Mouse (Mus musculus) midbrain, embryonic 10.5 days (tissue): ENCODE data around the gene Slc9b1. TPM values are rescaled to one million over a fixed set of nuclear protein-coding genes. Genes with fewer than 3 reads are reported as not detected.

ENCODE experiments used
- DNase-seq: peaks from one replicate; pipeline ENCODE4 v3.0.0-alpha.2; 2017; ENCODE audit warnings: low spot score
- H3K27ac ChIP-seq: fragments of 300-500 bp; sonication (generic); replicated peaks from 2 replicates; pipeline ENCODE4 v1.5.1; 2016; ENCODE audit warnings: mild to moderate bottlenecking
- H3K27me3 ChIP-seq: fragments of 300-500 bp; sonication (generic); 2 replicates; pipeline ENCODE4 v1.6.1; 2016; ENCODE audit warnings: low read depth, mild to moderate bottlenecking; ENCODE audit not compliant: poor library complexity, severe bottlenecking
- H3K36me3 ChIP-seq: fragments of 300-500 bp; sonication (generic); 2 replicates; pipeline ENCODE4 v1.6.1; 2016; ENCODE audit warnings: mild to moderate bottlenecking, moderate library complexity
- H3K4me1 ChIP-seq: fragments of 300-500 bp; sonication (generic); 2 replicates; pipeline ENCODE4 v1.6.1; 2016
- H3K4me3 ChIP-seq: fragments of 300-500 bp; sonication (generic); 2 replicates; pipeline ENCODE4 v1.5.1; 2016; ENCODE audit warnings: mild to moderate bottlenecking, moderate library complexity
- H3K9me3 ChIP-seq: fragments of 300-500 bp; sonication (generic); replicated peaks from 2 replicates; pipeline ENCODE4 v1.6.1; 2016; ENCODE audit warnings: mild to moderate bottlenecking
- WGBS: fragments of 180-500 bp; shearing (Covaris S2); methylation state at CpG from one replicate; pipeline ENCODE4 v1.1.7; 2016; 5-methylcytosine and 5-hydroxymethylcytosine counted together
- polyA plus RNA-seq: library from polyadenylated mRNA; unstranded; fragments of >200 nt; fragmentation: Nextera tagmentation; extraction: Ambion mirVana; gene quantifications from 2 replicates; pipeline ENCODE4 v1.2.1, GENCODE M21; 2016

Gene Slc9b1
- polyA plus RNA-seq: 0.14 and 0.19 TPM in 2 replicates

GRCm38 (mm10) chr3:135347739-135348264 is at the start of gene Slc9b1:
Gene Slc9b1 (plus strand): TSS chr3:135348029.
- 78% methylated on average over 14 of the region's 14 CpGs for WGBS
- Histone ChIP-seq H3K4me1 (no peaks in the 10 kb centered on the region), H3K4me3 (no peak within 1 kb of the TSS), H3K27me3 (no peaks in the 10 kb centered on the region), H3K9me3 (no peaks in the 10 kb centered on the region), H3K27ac (no peak within 1 kb of the TSS), H3K36me3 (no peaks in the 10 kb centered on the region)
- DNase-seq: no peak

DNA sequence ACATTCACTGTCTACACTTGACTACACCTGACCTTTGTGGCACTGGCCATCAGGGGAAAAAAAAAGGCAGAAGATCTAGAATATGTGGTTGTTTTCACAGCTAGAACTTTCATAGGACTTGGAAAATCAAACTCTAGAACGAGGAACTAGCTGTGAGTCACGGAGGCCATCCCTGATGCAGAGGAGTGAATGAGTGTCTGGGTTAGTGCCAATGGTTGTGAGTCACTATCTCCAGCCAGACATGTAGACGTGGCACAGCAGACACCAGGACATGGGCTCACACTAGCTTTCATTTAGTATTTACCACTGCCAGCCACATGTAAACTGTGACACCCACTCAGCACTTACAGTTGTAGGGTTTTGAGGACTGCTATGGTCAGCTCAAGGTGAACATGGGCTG is 49.3 kb upstream of the Slc9b1 start:
- Histone ChIP-seq H3K36me3 (no peaks in the 10 kb centered on the region), H3K27ac (no peak overlapping the region), H3K27me3 (0 out of 2 replicates have a peak, but pooled peaks cover 5% of the 10 kb centered on the region), H3K4me1 (peaks cover 11% of the 10 kb centered on the region), H3K9me3 (no peaks in the 10 kb centered on the region), H3K4me3 (no peak overlapping the region)
- 86% methylated on average over 3 of the region's 3 CpGs for WGBS
- no peak for DNase-seq

GRCm38 (mm10) chr3:135300081-135300480 is 47.7 kb upstream of the Slc9b1 start:
- no peaks in the 10 kb centered on the region for H3K36me3 ChIP-seq
- H3K9me3 ChIP-seq: no peaks in the 10 kb centered on the region
- no peak overlapping the region for H3K4me3 ChIP-seq
- H3K4me1 ChIP-seq: peaks cover 24% of the 10 kb centered on the region
- no peak overlapping the region for H3K27ac ChIP-seq
- H3K27me3 ChIP-seq: 0 out of 2 replicates have a peak, but pooled peaks cover 5% of the 10 kb centered on the region
- 82% methylated on average over 6 of the region's 6 CpGs for WGBS
- DNase-seq: no peak

DNA sequence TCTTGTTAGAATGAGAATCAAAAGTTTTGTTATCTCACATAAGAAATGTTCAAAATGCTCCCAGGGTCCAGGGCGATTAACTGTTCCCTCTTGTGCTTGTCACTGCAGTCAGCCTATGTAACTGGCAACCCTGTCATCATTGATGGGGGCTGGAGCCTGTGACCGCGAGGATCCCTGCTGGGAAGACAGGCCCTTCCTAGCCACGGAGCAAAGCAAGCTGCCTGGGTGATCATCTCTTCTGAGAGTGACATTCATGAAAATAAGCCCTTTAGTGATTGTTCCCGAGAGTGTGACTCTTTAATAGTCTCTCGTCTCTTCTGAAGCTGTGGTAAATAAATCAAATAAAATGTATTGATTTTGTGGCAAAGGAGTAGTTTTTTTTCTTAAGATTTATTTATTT is 43.8 kb upstream of the Slc9b1 start:
- peak; percentile 54 for DNase-seq
- 11% methylated on average over 6 of the region's 6 CpGs for WGBS
- H3K4me3 ChIP-seq: 0 out of 2 replicates have a peak overlapping the region, but pooled peaks have one; percentile 14
- H3K27me3 ChIP-seq: peaks cover 34% of the 10 kb centered on the region
- H3K27ac ChIP-seq: peak overlapping the region; percentile 73
- peaks cover 54% of the 10 kb centered on the region for H3K4me1 ChIP-seq
- H3K9me3 ChIP-seq: no peaks in the 10 kb centered on the region
- H3K36me3 ChIP-seq: no peaks in the 10 kb centered on the region

DNA sequence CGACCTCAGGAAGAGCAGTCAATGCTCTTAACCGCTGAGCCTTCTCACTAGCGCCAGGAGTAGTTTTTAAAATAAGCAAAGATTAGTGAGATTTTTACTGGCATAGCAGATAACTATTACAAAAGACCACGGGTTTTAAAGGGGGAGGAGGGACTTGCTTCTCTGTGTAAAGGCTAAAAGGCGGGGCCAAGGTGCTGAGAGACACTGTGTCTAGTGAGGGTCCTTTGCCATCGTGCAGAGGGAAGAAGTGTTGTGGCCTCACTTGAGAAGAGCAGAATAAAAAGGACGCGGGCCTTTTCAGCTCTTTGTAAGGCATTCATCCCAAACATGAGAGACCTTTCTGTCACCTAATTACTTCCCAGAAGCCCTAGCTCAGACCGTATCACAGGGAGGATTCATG is 43.3 kb upstream of the Slc9b1 start:
- whole genome bisulfite sequencing: 5% methylated on average over 9 of the region's 9 CpGs
- Histone ChIP-seq H3K9me3 (no peaks in the 10 kb centered on the region), H3K4me1 (peaks cover 54% of the 10 kb centered on the region), H3K27ac (peak overlapping the region; percentile 73), H3K4me3 (0 out of 2 replicates have a peak overlapping the region, but pooled peaks have one; percentile 14), H3K36me3 (no peaks in the 10 kb centered on the region), H3K27me3 (peaks cover 34% of the 10 kb centered on the region)
- peak; percentile 46 for DNase-seq

GRCm38 (mm10) chr3:135307411-135308259 is 40.2 kb upstream of the Slc9b1 start, which contains the start of gene Slc9b2:
Gene Slc9b2 (plus strand): TSS chr3:135307700.
- Histone ChIP-seq H3K4me1 (peaks cover 55% of the 10 kb centered on the region), H3K36me3 (no peaks in the 10 kb centered on the region), H3K27ac (peak within 1 kb of the TSS; percentile 72), H3K9me3 (no peaks in the 10 kb centered on the region), H3K4me3 (peak within 1 kb of the TSS; percentile 51), H3K27me3 (peaks cover 29% of the 10 kb centered on the region)
- peak; percentile 50 for DNase-seq
- WGBS: 15% methylated on average over 28 of the region's 28 CpGs

GRCm38 (mm10) chr3:135312916-135313491 is 34.8 kb upstream of the Slc9b1 start:
- Histone ChIP-seq H3K36me3 (no peaks in the 10 kb centered on the region), H3K27ac (peak overlapping the region; percentile 42), H3K4me1 (peaks cover 14% of the 10 kb centered on the region), H3K4me3 (no peak overlapping the region), H3K9me3 (0 out of 2 replicates have a peak, but pooled peaks cover 7% of the 10 kb centered on the region), H3K27me3 (peaks cover 5% of the 10 kb centered on the region)
- no peak for DNase-seq
- WGBS: 11% methylated on average over 2 of the region's 2 CpGs

- WGBS: 45% methylated on average over 2 of the region's 2 CpGs
- H3K36me3 ChIP-seq: no peaks in the 10 kb centered on the region
- DNase-seq: peak; percentile 58
These were observed 34.1 kb upstream of the Slc9b1 start for GRCm38 (mm10) chr3:135313727-135314126.

DNA sequence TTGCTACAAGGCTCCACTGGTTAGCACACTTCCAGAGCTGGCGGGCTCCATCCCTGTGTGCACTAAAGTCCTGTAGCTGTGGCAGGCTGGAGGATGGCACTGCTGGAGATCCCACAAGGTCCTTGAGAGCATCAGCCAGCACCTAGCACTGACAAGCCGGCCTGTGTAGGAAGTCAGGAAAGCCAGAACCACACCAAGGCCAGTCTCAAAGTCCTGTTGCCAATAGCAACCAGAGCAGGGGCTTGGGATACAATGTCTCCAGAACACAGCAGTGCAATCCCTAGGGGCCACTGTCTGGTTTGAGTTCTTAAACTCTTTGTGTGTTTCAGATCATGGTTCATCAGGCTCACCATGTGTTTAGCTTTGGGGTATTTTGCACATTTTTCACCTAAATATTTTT is 33.0 kb upstream of the Slc9b1 start:
- no peak for DNase-seq
- Histone ChIP-seq H3K4me1 (peaks cover 11% of the 10 kb centered on the region), H3K4me3 (no peak overlapping the region), H3K36me3 (no peaks in the 10 kb centered on the region), H3K27ac (no peak overlapping the region; the same call in 1 of the 2 replicates), H3K27me3 (no peaks in the 10 kb centered on the region), H3K9me3 (0 out of 2 replicates have a peak, but pooled peaks cover 7% of the 10 kb centered on the region)
- 73% methylated on average over 2 of the region's 2 CpGs for WGBS

More at GRCm38 (mm10) chr3:135313727-135314126, 34.1 kb upstream of the Slc9b1 start:
- Histone ChIP-seq H3K9me3 (0 out of 2 replicates have a peak, but pooled peaks cover 7% of the 10 kb centered on the region), H3K27ac (no peak overlapping the region), H3K4me3 (no peak overlapping the region), H3K4me1 (peaks cover 11% of the 10 kb centered on the region), H3K27me3 (no peaks in the 10 kb centered on the region)

DNA sequence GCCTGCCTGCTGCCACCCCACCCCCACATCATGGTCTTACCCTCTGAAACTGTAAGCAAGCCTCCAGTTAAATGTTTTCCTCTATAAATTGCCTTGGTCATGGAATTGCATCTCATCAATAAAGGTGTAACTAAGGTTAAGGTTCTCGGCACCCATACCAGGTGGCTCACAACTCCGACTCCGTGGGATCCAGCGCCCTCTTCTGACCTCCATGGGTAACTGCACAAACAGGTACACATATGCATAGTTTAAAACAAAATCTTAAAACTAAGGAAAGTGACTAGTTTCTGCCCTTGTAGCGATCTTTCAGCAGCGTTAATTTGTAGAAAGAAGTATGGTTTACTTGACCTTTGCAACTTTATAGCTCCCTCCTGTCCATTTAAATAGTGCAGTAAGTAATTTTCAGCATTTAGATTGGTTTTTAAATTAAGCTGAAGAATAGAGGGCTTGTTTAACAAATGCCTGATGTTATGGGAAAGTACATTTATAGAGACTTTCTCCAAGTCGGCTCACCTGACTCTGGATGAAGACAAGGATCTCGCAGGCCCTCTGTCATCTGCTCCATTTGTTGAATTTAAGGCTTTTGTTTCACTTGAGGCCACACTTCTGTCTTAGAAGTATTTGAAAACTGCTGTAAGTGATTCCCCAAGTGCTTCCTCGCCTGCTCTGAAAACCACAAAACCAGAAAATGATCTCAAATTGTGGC is 32.0 kb upstream of the Slc9b1 start:
- WGBS: 90% methylated on average over 9 of the region's 9 CpGs
- no peak for DNase-seq

DNA sequence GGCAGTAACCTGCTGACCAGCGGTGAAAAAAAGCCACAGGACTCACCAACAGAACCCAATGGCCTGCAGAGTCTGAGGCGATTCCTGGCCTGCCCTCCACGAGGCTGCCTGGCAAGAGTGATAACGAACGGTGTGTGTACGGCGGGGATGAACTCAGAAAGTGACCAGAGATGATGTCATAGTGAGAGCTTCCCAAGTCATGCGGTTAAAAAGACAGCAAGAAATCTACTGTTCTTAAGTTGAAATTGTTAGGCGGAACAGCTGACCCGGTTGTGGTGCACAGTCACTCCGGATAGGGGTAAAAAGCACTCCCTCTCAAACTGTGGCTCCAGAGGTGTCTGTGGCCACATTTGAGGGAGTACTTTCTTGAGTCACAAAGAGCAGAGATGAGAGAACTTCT is 29.5 kb upstream of the Slc9b1 start:
- no peak overlapping the region for H3K4me3 ChIP-seq
- 91% methylated on average over 11 of the region's 11 CpGs for WGBS
- DNase-seq: peak; percentile 6

More for the DNA sequence above, 32.0 kb upstream of the Slc9b1 start:
- Histone ChIP-seq H3K36me3 (no peaks in the 10 kb centered on the region), H3K9me3 (0 out of 2 replicates have a peak, but pooled peaks cover 7% of the 10 kb centered on the region), H3K4me3 (no peak overlapping the region), H3K27me3 (no peaks in the 10 kb centered on the region), H3K27ac (no peak overlapping the region), H3K4me1 (peaks cover 11% of the 10 kb centered on the region)

DNA sequence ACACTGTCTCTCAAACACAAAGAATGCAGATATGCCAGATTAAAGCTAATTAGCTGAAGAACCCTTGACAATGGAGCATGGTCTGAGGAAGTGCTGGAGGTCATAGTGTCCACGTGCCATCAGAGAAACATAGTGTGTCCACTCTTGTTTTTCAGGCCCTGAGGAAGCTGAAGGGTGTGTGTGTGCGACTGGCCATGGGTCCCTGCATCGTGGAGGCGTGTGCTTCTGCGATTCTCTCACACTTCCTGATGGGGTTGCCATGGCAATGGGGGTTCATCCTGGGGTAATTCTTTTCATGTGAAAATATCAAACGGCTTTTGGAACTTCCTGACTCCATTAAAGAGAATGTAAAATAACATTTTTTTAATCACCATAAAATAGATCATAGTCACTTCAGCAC is 23.5 kb upstream of the Slc9b1 start:
- Histone ChIP-seq H3K27me3 (no peaks in the 10 kb centered on the region), H3K27ac (no peak overlapping the region), H3K9me3 (no peaks in the 10 kb centered on the region), H3K36me3 (no peaks in the 10 kb centered on the region), H3K4me1 (peaks cover 8% of the 10 kb centered on the region), H3K4me3 (no peak overlapping the region)
- WGBS: 57% methylated on average over 6 of the region's 6 CpGs
- peak; percentile 10 for DNase-seq

More for the DNA sequence above, 29.5 kb upstream of the Slc9b1 start:
- no peak overlapping the region for H3K27ac ChIP-seq
- no peaks in the 10 kb centered on the region for H3K27me3 ChIP-seq
- peaks cover 5% of the 10 kb centered on the region; the same call in 1 of the 2 replicates for H3K4me1 ChIP-seq
- H3K9me3 ChIP-seq: 0 out of 2 replicates have a peak, but pooled peaks cover 7% of the 10 kb centered on the region
- H3K36me3 ChIP-seq: no peaks in the 10 kb centered on the region
